Mouse (Mus musculus) limb, embryonic 15.5 days (tissue): Measurements from ENCODE around the gene Lage3. TPM values are rescaled to one million over a fixed set of nuclear protein-coding genes. Genes with fewer than 3 reads are reported as not detected.
A peak's percentile ranks its signal among the peaks of the same experiment; 100 is the strongest.

Experiments
- ATAC-seq: fragments of 200-750 bp; cut with Nextera tagmentation; 2 replicates; pipeline ENCODE4 v1.8.0; 2017; ENCODE audit warnings: low read depth, moderate TSS enrichment; ENCODE audit not compliant: insufficient number of reproducible peaks, low FRiP score, low TSS enrichment
- H3K27ac ChIP-seq: fragments of 300-500 bp; sonication (generic); 2 replicates; pipeline ENCODE4 v1.5.1; 2015; ENCODE audit warnings: moderate library complexity, mild to moderate bottlenecking, inconsistent platforms
- H3K27me3 ChIP-seq: fragments of 300-500 bp; sonication (generic); 2 replicates; pipeline ENCODE4 v1.6.1; 2015; ENCODE audit warnings: inconsistent platforms
- H3K36me3 ChIP-seq: fragments of 300-500 bp; sonication (generic); 2 replicates; pipeline ENCODE4 v1.6.1; 2015; ENCODE audit warnings: inconsistent platforms
- H3K4me1 ChIP-seq: fragments of 300-500 bp; sonication (generic); 2 replicates; pipeline ENCODE4 v1.6.1; 2015; ENCODE audit warnings: inconsistent platforms
- H3K4me2 ChIP-seq: fragments of 300-500 bp; sonication (generic); 2 replicates; pipeline ENCODE4 v1.6.1; 2015; ENCODE audit warnings: mild to moderate bottlenecking, inconsistent platforms
- H3K4me3 ChIP-seq: fragments of 300-500 bp; sonication (generic); 2 replicates; pipeline ENCODE4 v1.5.1; 2015; ENCODE audit warnings: mild to moderate bottlenecking, inconsistent platforms
- H3K9ac ChIP-seq: fragments of 300-500 bp; sonication (generic); 2 replicates; pipeline ENCODE4 v1.6.1; 2015; ENCODE audit warnings: inconsistent platforms
- H3K9me3 ChIP-seq: fragments of 300-500 bp; sonication (generic); 2 replicates; pipeline ENCODE4 v1.6.1; 2016; ENCODE audit warnings: inconsistent platforms
- WGBS: fragments of 180-500 bp; shearing (Covaris S2); methylation state at CpG from one replicate; pipeline ENCODE4 v1.1.7; 2015; 5-methylcytosine and 5-hydroxymethylcytosine counted together
- microRNA-seq: library from miRNA; unstranded; fragments of <30 nt; microRNA quantifications from one replicate; pipeline ENCODE4, GENCODE M21; 2016
- polyA plus RNA-seq: library from polyadenylated mRNA; unstranded; fragments of >200 nt; fragmentation: Nextera tagmentation; extraction: Ambion mirVana; gene quantifications from 2 replicates; pipeline ENCODE4 v1.2.1, GENCODE M21; 2015

The Lage3 gene
- polyA plus RNA-seq, 1 experiment from 2014 or later, result 90.3 TPM

GRCm38 (mm10) chrX:74352645-74353466 is 562 bp downstream of the Lage3 start:
- WGBS, result 25% methylated on average over 13 of the region's 13 CpGs
- Histone ChIP-seq H3K4me2 (peak overlapping the region; percentile 49), H3K4me3 (peak overlapping the region; percentile 47), H3K9ac (peak overlapping the region; percentile 35; the same call in 1 of the 2 replicates), H3K4me1 (no peaks in the 10 kb centered on the region), H3K27ac (peak overlapping the region; percentile 47; the same call in 1 of the 2 replicates), H3K36me3 (no peaks in the 10 kb centered on the region), H3K27me3 (no peaks in the 10 kb centered on the region), H3K9me3 (no peaks in the 10 kb centered on the region)
- no peak for ATAC-seq

- Histone ChIP-seq H3K4me2 (peak overlapping the region; percentile 50), H3K36me3 (peaks cover 12% of the 10 kb centered on the region), H3K4me3 (peak overlapping the region; percentile 47), H3K27me3 (no peaks in the 10 kb centered on the region), H3K27ac (peak overlapping the region; percentile 85; the same call in 1 of the 2 replicates), H3K9ac (no peak overlapping the region), H3K4me1 (peaks cover 17% of the 10 kb centered on the region; the same call in 1 of the 2 replicates), H3K9me3 (no peaks in the 10 kb centered on the region)
- 42% methylated on average over 2 of the region's 2 CpGs for WGBS
- no peak for ATAC-seq
These were observed 23.1 kb downstream of the Lage3 start for GRCm38 (mm10) chrX:74330166-74330930.

DNA sequence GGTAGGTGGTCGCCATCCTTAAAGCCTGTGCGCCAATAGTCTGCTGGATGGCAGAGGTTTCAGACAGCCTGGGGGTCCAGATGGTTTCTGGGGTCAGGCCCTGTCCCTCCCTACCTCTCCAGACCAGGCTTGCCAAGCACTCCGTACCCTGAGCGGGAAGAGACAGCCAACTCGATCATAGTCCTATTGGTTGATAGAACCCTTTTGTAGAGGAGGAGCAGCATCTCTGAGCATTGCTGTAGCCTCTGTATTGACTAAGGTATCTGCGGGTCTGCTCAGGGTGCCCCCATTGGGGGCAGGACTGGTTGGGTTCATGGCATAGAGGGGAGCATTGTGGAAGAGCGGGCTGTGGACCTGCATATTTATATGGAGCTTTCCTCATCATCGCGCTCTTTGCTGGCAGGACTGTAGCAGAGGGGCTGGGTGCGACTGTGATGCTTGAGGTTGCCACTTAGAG is 24.2 kb downstream of the Lage3 start:
- 24% methylated on average over 10 of the region's 10 CpGs for WGBS
- Histone ChIP-seq H3K27me3 (no peaks in the 10 kb centered on the region), H3K4me1 (peaks cover 17% of the 10 kb centered on the region; the same call in 1 of the 2 replicates), H3K4me3 (peak overlapping the region; percentile 47), H3K36me3 (peaks cover 6% of the 10 kb centered on the region), H3K9me3 (no peaks in the 10 kb centered on the region), H3K27ac (peak overlapping the region; percentile 85; the same call in 1 of the 2 replicates), H3K4me2 (peak overlapping the region; percentile 50), H3K9ac (peak overlapping the region; percentile 20; the same call in 1 of the 2 replicates)
- 0 out of 2 replicates have a peak, but pooled peaks have one; percentile 12 for ATAC-seq

DNA sequence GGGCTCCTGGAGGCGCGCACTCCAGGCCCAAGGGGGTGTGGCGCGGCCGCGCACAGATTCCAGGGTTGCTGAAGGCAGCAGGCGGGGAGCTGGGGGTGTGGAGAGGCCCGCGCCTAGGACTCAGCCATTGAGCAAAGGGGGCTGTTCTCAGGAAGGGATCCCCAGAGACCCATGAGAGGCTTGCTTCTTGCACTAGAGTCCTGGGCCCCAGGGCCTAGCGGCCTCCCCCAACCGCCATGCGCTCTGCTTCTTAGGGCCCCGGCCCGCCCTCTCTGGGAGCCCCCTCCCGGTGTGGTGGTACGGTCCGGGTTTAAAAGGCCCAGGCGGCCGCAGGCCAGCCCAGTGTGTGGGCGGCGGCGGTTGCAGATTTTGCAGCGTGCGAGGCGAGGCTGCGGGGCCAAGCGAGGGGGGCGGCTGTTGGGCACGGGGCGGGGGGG is 24.7 kb downstream of the Lage3 start, which contains the start of gene Plxna3:
Plxna3 (plus strand) TSS at position 342 of the 437 bp plus-strand sequence.
- H3K27me3 ChIP-seq, result no peaks in the 10 kb centered on the region
- peak within 1 kb of the TSS; percentile 50 for H3K4me2 ChIP-seq
- H3K9ac ChIP-seq, result peak within 1 kb of the TSS; percentile 33
- H3K36me3 ChIP-seq, result peaks cover under 1% of the 10 kb centered on the region; the same call in 1 of the 2 replicates
- ATAC-seq, result peak; percentile 91
- no peaks in the 10 kb centered on the region for H3K9me3 ChIP-seq
- H3K4me1 ChIP-seq, result peaks cover 17% of the 10 kb centered on the region; the same call in 1 of the 2 replicates
- 18% methylated on average over 24 of the region's 30 CpGs for WGBS
- H3K4me3 ChIP-seq, result peak within 1 kb of the TSS; percentile 47
- H3K27ac ChIP-seq, result peak within 1 kb of the TSS; percentile 85

DNA sequence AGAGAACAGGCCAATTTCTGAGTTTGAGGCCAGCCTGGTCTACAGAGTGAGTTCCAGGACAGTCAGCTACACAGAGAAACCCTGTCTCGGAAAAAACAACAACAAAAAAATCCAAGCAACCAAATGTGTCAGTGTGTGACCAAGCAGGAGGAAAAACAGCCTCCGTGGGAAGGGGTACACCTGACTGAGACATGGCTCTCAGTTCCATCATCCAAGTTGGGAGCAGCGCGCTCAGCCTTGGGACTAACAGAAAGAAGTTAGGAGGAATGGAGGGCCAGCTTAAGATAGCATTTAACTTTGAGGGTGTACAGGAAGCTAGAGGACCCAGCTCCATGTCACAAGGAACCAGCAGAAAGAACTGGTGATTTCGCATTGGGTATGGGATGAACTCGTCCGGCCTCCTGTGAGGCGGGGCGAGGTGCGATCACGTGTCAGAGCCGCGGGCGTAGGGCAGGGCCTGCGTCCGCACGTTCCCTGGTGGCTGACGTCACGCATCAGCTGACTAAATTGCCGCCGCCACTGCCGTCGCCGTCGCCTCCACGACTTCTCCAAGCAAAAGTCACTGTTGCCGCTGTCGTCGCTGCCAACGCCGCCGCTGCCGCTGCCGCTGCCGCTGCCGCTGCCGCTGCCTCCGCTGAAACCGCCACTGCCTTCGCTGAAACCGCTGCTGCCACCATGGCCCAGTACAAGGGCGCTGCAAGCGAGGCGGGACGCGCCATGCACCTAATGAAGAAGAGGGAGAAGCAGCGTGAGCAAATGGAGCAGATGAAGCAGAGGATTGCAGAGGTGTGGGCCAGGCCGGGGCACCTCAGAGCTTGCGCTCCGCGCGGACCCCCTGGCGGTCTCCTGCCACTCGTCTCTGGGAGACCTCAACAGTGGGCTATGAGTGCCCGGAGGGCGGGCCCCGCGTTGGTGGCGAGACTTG is 40.6 kb downstream of the Lage3 start, which contains the start of gene Fam50a:
Fam50a (plus strand) TSS at position 494 of the 925 bp plus-strand sequence.
- WGBS, result 23% methylated on average over 47 of the region's 59 CpGs
- peak within 1 kb of the TSS; percentile 82 for H3K27ac ChIP-seq
- H3K4me3 ChIP-seq, result peak within 1 kb of the TSS; percentile 63
- H3K4me1 ChIP-seq, result no peaks in the 10 kb centered on the region; the same call in 1 of the 2 replicates
- no peaks in the 10 kb centered on the region for H3K27me3 ChIP-seq
- ATAC-seq, result peak; percentile 92
- peaks cover 22% of the 10 kb centered on the region; the same call in 1 of the 2 replicates for H3K36me3 ChIP-seq
- no peaks in the 10 kb centered on the region for H3K9me3 ChIP-seq
- H3K4me2 ChIP-seq, result peak within 1 kb of the TSS; percentile 61
- H3K9ac ChIP-seq, result peak within 1 kb of the TSS; percentile 57

- Histone ChIP-seq H3K27ac (peak within 1 kb of the TSS; percentile 88), H3K4me3 (peak within 1 kb of the TSS; percentile 53), H3K4me2 (peak within 1 kb of the TSS; percentile 47), H3K4me1 (peaks cover 6% of the 10 kb centered on the region; the same call in 1 of the 2 replicates), H3K36me3 (peaks cover 43% of the 10 kb centered on the region), H3K9me3 (no peaks in the 10 kb centered on the region), H3K9ac (peak within 1 kb of the TSS; percentile 47), H3K27me3 (no peaks in the 10 kb centered on the region)
- peak; percentile 77; the same call in 1 of the 2 replicates for ATAC-seq
- 23% methylated on average over 41 of the region's 41 CpGs for WGBS
These were observed 48.3 kb downstream of the Lage3 start, which contains the start of gene Gdi1 for GRCm38 (mm10) chrX:74304867-74305700. Gdi1 (plus strand) TSS chrX:74304998.

Small RNAs within 50 kb of the gene (microRNA-seq; reads per million reads assigned to microRNA genes)
- gene Mir7092, result not detected

Other genes starting within 250 kb of the Lage3 start
- gene Opn1mw, start 226.2 kb downstream of the Lage3 start, polyA plus RNA-seq, result not detected in 2 replicates
- gene Mecp2, start 218.3 kb downstream of the Lage3 start, polyA plus RNA-seq, result 10.6 and 12.1 TPM in 2 replicates
- gene Tex28, start 185.8 kb downstream of the Lage3 start, polyA plus RNA-seq, result not detected in 2 replicates
- gene Tktl1, start 176.4 kb downstream of the Lage3 start, polyA plus RNA-seq, result 0.08 TPM in 1 of 2 replicates, not detected in the other
- gene Flna, start 103.8 kb downstream of the Lage3 start, polyA plus RNA-seq, result 228 and 248 TPM in 2 replicates
- gene Emd, start 98.9 kb downstream of the Lage3 start, polyA plus RNA-seq, result 24.8 and 29.0 TPM in 2 replicates
- gene Rpl10, start 82.8 kb downstream of the Lage3 start, polyA plus RNA-seq, result 675 and 811 TPM in 2 replicates
- gene Taz, start 71.7 kb downstream of the Lage3 start, polyA plus RNA-seq, result 89.2 and 89.6 TPM in 2 replicates
- 17.3 and 20.2 TPM in 2 replicates for gene Dnase1l1, start 71.3 kb downstream of the Lage3 start, polyA plus RNA-seq
- 156 and 175 TPM in 2 replicates for gene Atp6ap1, start 56.5 kb downstream of the Lage3 start, polyA plus RNA-seq
- gene Gdi1, start 48.6 kb downstream of the Lage3 start, polyA plus RNA-seq, result 203 and 211 TPM in 2 replicates
- 62.6 and 67.7 TPM in 2 replicates for gene Fam50a, start 40.6 kb downstream of the Lage3 start, polyA plus RNA-seq
- gene Plxna3, start 24.6 kb downstream of the Lage3 start, polyA plus RNA-seq, result 16.7 and 19.4 TPM in 2 replicates
- 72.6 and 75.4 TPM in 2 replicates for gene Ubl4a, start 19.6 kb upstream of the Lage3 start, polyA plus RNA-seq
- gene Slc10a3, start 19.7 kb upstream of the Lage3 start, polyA plus RNA-seq, result 21.9 and 22.6 TPM in 2 replicates
- 43.8 and 47.4 TPM in 2 replicates for gene Fam3a, start 39.7 kb upstream of the Lage3 start, polyA plus RNA-seq
- 20.1 and 21.3 TPM in 2 replicates for gene Ikbkg, start 39.7 kb upstream of the Lage3 start, polyA plus RNA-seq
- gene G6pdx, start 75.6 kb upstream of the Lage3 start, polyA plus RNA-seq, result 66.8 and 67.2 TPM in 2 replicates
- gene Gm6880, start 127.8 kb upstream of the Lage3 start, polyA plus RNA-seq, result 1.1 and 2.2 TPM in 2 replicates
- gene Olfr1326-ps1, start 221.3 kb upstream of the Lage3 start, polyA plus RNA-seq, result not detected in 2 replicates
- gene Olfr1325, start 239.1 kb upstream of the Lage3 start, polyA plus RNA-seq, result not detected in 2 replicates